Mouse (Mus musculus): Measurements from ENCODE around the gene Usp6nl. TPM values are rescaled to one million over a fixed set of nuclear protein-coding genes. Genes with fewer than 3 reads are reported as not detected.

Gene Usp6nl
- polyA plus RNA-seq, 1 experiment from 2014 or later, result 16.5 TPM

DNA sequence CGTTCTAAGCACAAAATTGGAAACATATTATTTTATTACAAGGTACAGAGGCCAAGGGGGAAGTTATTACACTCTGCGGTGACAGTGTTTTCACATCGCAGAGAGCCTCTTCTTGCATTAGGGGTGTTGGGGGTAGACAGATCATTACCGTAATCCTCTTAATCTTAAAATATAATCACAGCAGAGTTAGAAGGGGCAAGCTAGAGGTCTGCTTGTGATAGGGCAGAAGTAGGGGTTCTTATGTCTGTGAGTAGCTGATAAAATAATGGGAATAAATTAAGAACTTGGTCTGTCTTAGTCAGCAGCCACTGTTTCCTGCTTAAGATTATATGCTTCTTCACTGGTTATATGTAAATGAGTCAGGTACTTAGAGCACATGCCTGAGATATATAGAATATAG lies 30.6 kb downstream of the Usp6nl start:
- 34% methylated on average over 4 of the region's 4 CpGs for WGBS
- ATAC-seq (ENCODE audit: insufficient number of reproducible peaks, insufficient read depth, low FRiP score, low TSS enrichment), result no peak
- Histone ChIP-seq H3K4me3 (no peak overlapping the region), H3K27ac (peak overlapping the region; percentile 31; the same call in 1 of the 2 replicates), H3K4me2 (replicated peaks) (peak overlapping the region; percentile 38), H3K27me3 (no peaks in the 10 kb centered on the region), H3K4me1 (peaks cover 28% of the 10 kb centered on the region), H3K36me3 (no peaks in the 10 kb centered on the region), H3K9me3 (no peaks in the 10 kb centered on the region), H3K9ac (no peak overlapping the region)

GRCm38 (mm10) chr2:6357306-6357705 lies 34.8 kb downstream of the Usp6nl start:
- Histone ChIP-seq H3K4me1 (peaks cover 22% of the 10 kb centered on the region), H3K4me2 (replicated peaks) (no peak overlapping the region), H3K9ac (no peak overlapping the region), H3K36me3 (no peaks in the 10 kb centered on the region), H3K9me3 (no peaks in the 10 kb centered on the region), H3K4me3 (no peak overlapping the region), H3K27ac (no peak overlapping the region), H3K27me3 (no peaks in the 10 kb centered on the region)
- WGBS, result 94% methylated on average over 7 of the region's 7 CpGs
- no peak for ATAC-seq (ENCODE audit: insufficient number of reproducible peaks, insufficient read depth, low FRiP score, low TSS enrichment)

DNA sequence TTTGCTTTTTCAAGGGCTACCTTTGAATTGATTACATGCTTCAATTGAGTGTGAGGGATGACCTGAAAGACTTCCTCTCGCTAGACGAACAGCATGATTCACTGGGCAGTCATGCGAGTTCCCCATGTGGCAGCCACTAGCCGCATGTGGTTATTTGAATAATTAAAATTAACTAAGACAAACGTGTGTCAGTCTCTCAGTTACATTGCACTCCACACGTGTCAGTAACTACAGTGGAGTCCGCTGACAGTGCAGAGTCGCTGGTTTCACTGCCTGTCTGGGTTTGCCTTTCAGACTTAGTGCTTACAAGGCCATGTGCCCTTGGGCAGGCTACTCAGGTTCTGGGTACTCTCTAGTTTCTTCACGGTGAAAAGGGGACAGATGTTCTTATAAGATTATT lies 37.2 kb downstream of the Usp6nl start:
- Histone ChIP-seq H3K4me3 (no peak overlapping the region), H3K9ac (no peak overlapping the region), H3K9me3 (no peaks in the 10 kb centered on the region), H3K4me2 (replicated peaks) (no peak overlapping the region), H3K4me1 (peaks cover 18% of the 10 kb centered on the region), H3K36me3 (no peaks in the 10 kb centered on the region), H3K27ac (no peak overlapping the region), H3K27me3 (no peaks in the 10 kb centered on the region)
- ATAC-seq (ENCODE audit: insufficient number of reproducible peaks, insufficient read depth, low FRiP score, low TSS enrichment), result peak; percentile 43; the same call in 1 of the 2 replicates
- WGBS, result 53% methylated on average over 9 of the region's 9 CpGs

DNA sequence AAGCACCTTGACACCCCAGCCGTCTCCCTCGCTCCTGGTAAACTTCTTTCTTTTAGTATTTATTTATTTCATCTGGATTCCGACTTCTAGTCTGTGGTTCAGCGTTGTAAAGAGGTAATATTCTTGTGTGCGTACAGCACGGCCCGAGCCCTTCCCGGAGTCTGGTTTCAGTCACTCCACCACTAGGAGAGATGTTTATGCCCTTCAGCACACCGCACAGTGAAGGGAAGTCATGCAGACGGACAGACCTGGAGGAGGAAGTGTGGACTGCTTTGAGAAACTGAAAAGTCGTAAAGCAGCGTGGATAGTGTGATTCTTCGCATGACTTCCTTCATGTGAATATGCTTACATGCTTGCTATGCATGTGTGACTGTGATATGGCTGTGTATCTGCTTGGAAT lies 40.7 kb downstream of the Usp6nl start:
- Histone ChIP-seq H3K9ac (no peak overlapping the region), H3K9me3 (no peaks in the 10 kb centered on the region), H3K4me2 (replicated peaks) (no peak overlapping the region), H3K27ac (0 out of 2 replicates have a peak overlapping the region, but pooled peaks have one; percentile 11), H3K4me3 (no peak overlapping the region), H3K36me3 (no peaks in the 10 kb centered on the region), H3K4me1 (peaks cover 27% of the 10 kb centered on the region), H3K27me3 (no peaks in the 10 kb centered on the region)
- no peak for ATAC-seq (ENCODE audit: insufficient number of reproducible peaks, insufficient read depth, low FRiP score, low TSS enrichment)
- 56% methylated on average over 13 of the region's 13 CpGs for WGBS

GRCm38 (mm10) chr2:6363922-6364321 lies 41.5 kb downstream of the Usp6nl start:
- Histone ChIP-seq H3K36me3 (no peaks in the 10 kb centered on the region), H3K27ac (no peak overlapping the region), H3K4me3 (no peak overlapping the region), H3K9ac (no peak overlapping the region), H3K9me3 (no peaks in the 10 kb centered on the region), H3K4me1 (peaks cover 24% of the 10 kb centered on the region), H3K27me3 (no peaks in the 10 kb centered on the region), H3K4me2 (replicated peaks) (no peak overlapping the region)
- no peak for ATAC-seq (ENCODE audit: insufficient number of reproducible peaks, insufficient read depth, low FRiP score, low TSS enrichment)
- WGBS, result 87% methylated on average over 7 of the region's 7 CpGs

DNA sequence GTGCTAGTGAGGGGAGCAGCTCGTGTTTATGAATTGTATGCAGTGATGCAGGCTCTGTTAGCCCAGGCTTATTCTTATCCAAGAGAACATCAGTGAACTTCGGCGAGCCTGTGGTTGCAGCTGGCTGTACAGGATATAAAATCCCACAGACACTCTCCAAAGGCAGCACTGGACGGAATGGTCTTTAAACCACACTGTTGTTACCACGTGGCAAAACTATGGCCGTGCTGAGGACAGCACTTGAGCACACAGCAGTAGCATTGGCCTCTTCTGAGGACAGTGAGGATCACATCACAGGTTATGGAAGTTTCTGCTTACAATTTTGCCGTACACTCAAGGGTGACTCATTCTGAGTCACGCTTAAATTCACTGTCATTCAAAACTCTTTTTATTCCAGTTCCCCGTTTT lies 44.1 kb downstream of the Usp6nl start:
- Histone ChIP-seq H3K4me2 (replicated peaks) (no peak overlapping the region), H3K27me3 (no peaks in the 10 kb centered on the region), H3K4me1 (peaks cover 22% of the 10 kb centered on the region; the same call in 1 of the 2 replicates), H3K27ac (0 out of 2 replicates have a peak overlapping the region, but pooled peaks have one; percentile 18), H3K4me3 (no peak overlapping the region), H3K9ac (no peak overlapping the region), H3K36me3 (no peaks in the 10 kb centered on the region), H3K9me3 (no peaks in the 10 kb centered on the region)
- ATAC-seq (ENCODE audit: insufficient number of reproducible peaks, insufficient read depth, low FRiP score, low TSS enrichment), result 0 out of 2 replicates have a peak, but pooled peaks have one; percentile 10
- 64% methylated on average over 9 of the region's 9 CpGs for WGBS

GRCm38 (mm10) chr2:6366973-6367372 lies 44.5 kb downstream of the Usp6nl start:
- H3K9ac ChIP-seq, result no peak overlapping the region
- H3K4me1 ChIP-seq, result peaks cover 20% of the 10 kb centered on the region; the same call in 1 of the 2 replicates
- H3K27me3 ChIP-seq, result no peaks in the 10 kb centered on the region
- no peaks in the 10 kb centered on the region for H3K9me3 ChIP-seq
- no peak overlapping the region for H3K4me3 ChIP-seq
- H3K27ac ChIP-seq, result no peak overlapping the region
- WGBS, result 66% methylated on average over 6 of the region's 6 CpGs
- H3K36me3 ChIP-seq, result no peaks in the 10 kb centered on the region
- H3K4me2 ChIP-seq (replicated peaks), result no peak overlapping the region
- no peak for ATAC-seq (ENCODE audit: insufficient number of reproducible peaks, insufficient read depth, low FRiP score, low TSS enrichment)

GRCm38 (mm10) chr2:6367497-6367896 lies 45.0 kb downstream of the Usp6nl start:
- H3K4me3 ChIP-seq, result no peak overlapping the region
- H3K9me3 ChIP-seq, result no peaks in the 10 kb centered on the region
- H3K9ac ChIP-seq, result no peak overlapping the region
- H3K27ac ChIP-seq, result no peak overlapping the region
- peaks cover 18% of the 10 kb centered on the region; the same call in 1 of the 2 replicates for H3K4me1 ChIP-seq
- no peak overlapping the region for H3K4me2 ChIP-seq (replicated peaks)
- 88% methylated on average over 6 of the region's 6 CpGs for WGBS
- no peak for ATAC-seq (ENCODE audit: insufficient number of reproducible peaks, insufficient read depth, low FRiP score, low TSS enrichment)
- H3K36me3 ChIP-seq, result no peaks in the 10 kb centered on the region
- no peaks in the 10 kb centered on the region for H3K27me3 ChIP-seq

GRCm38 (mm10) chr2:6374216-6374615 lies 51.7 kb downstream of the Usp6nl start:
- H3K4me1 ChIP-seq, result no peaks in the 10 kb centered on the region
- no peak overlapping the region for H3K27ac ChIP-seq
- H3K36me3 ChIP-seq, result no peaks in the 10 kb centered on the region
- 84% methylated on average over 14 of the region's 14 CpGs for WGBS
- no peak overlapping the region for H3K9ac ChIP-seq
- no peaks in the 10 kb centered on the region for H3K27me3 ChIP-seq
- no peak overlapping the region for H3K4me3 ChIP-seq
- no peak for ATAC-seq (ENCODE audit: insufficient number of reproducible peaks, insufficient read depth, low FRiP score, low TSS enrichment)
- no peaks in the 10 kb centered on the region for H3K9me3 ChIP-seq
- H3K4me2 ChIP-seq (replicated peaks), result no peak overlapping the region

GRCm38 (mm10) chr2:6376071-6376470 lies 53.6 kb downstream of the Usp6nl start:
- Histone ChIP-seq H3K36me3 (no peaks in the 10 kb centered on the region), H3K4me3 (no peak overlapping the region), H3K4me1 (no peaks in the 10 kb centered on the region; the same call in 1 of the 2 replicates), H3K27me3 (no peaks in the 10 kb centered on the region), H3K27ac (no peak overlapping the region), H3K4me2 (replicated peaks) (no peak overlapping the region), H3K9ac (no peak overlapping the region), H3K9me3 (no peaks in the 10 kb centered on the region)
- WGBS, result 80% methylated on average over 8 of the region's 8 CpGs
- no peak for ATAC-seq (ENCODE audit: insufficient number of reproducible peaks, insufficient read depth, low FRiP score, low TSS enrichment)

DNA sequence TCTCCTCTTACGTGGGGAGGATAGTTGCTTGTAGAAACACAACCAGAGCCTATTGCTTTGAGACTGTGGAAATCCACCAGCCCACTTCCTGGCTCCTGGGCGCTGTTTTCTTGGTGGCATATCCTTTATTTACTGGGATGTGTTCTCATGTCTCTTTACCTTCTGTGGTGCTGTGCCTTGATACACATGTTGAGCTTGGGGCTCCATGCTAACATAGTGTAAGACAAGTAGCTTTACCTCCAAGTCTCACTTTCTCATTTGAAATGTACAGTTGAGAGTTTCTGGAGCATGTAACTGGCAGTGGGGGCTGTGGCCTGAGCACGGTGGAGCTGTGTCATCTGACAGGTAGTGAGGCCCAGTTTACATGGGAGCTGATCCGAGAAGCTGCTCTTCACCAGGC lies 54.5 kb downstream of the Usp6nl start:
- Histone ChIP-seq H3K27ac (no peak overlapping the region), H3K36me3 (no peaks in the 10 kb centered on the region), H3K4me2 (replicated peaks) (no peak overlapping the region), H3K9ac (no peak overlapping the region), H3K9me3 (no peaks in the 10 kb centered on the region), H3K4me1 (no peaks in the 10 kb centered on the region; the same call in 1 of the 2 replicates), H3K4me3 (no peak overlapping the region), H3K27me3 (no peaks in the 10 kb centered on the region)
- WGBS, result 78% methylated on average over 4 of the region's 4 CpGs
- ATAC-seq (ENCODE audit: insufficient number of reproducible peaks, insufficient read depth, low FRiP score, low TSS enrichment), result no peak

GRCm38 (mm10) chr2:6378590-6379205 lies 56.2 kb downstream of the Usp6nl start:
- no peak overlapping the region for H3K9ac ChIP-seq
- H3K4me1 ChIP-seq, result no peaks in the 10 kb centered on the region; the same call in 1 of the 2 replicates
- H3K27me3 ChIP-seq, result no peaks in the 10 kb centered on the region
- ATAC-seq (ENCODE audit: insufficient number of reproducible peaks, insufficient read depth, low FRiP score, low TSS enrichment), result no peak
- WGBS, result 70% methylated on average over 8 of the region's 8 CpGs
- H3K4me3 ChIP-seq, result no peak overlapping the region
- H3K4me2 ChIP-seq (replicated peaks), result no peak overlapping the region
- no peak overlapping the region for H3K27ac ChIP-seq
- no peaks in the 10 kb centered on the region for H3K9me3 ChIP-seq
- no peaks in the 10 kb centered on the region for H3K36me3 ChIP-seq
